Mouse (Mus musculus) heart, embryonic 13.5 days (tissue): ENCODE measurements at regions not wholly inside any gene's neighbourhood (a gene's known extent, or its start where the extent isn't known, plus 50 kb on each side); places are given as distances from the start of the nearest gene placed in this dataset.
"Not testable (repeated sequence)": the region's sequence is repeated elsewhere in the genome, so short reads cannot be mapped to it uniquely, and the experiment has no call there.

Experiments used
- ATAC-seq: fragments of 200-750 bp; cut with Nextera tagmentation; 2 replicates; pipeline ENCODE4 v1.8.0; 2017; ENCODE audit warnings: moderate TSS enrichment; ENCODE audit not compliant: insufficient number of reproducible peaks, low FRiP score, low TSS enrichment; ENCODE audit errors: extremely low read depth
- H3K27ac ChIP-seq: fragments of 300-500 bp; sonication (generic); replicated peaks from 2 replicates; pipeline ENCODE4 v1.5.1; 2015; ENCODE audit warnings: moderate library complexity, mild to moderate bottlenecking, inconsistent platforms
- H3K27me3 ChIP-seq: fragments of 300-500 bp; sonication (generic); replicated peaks from 2 replicates; pipeline ENCODE4 v1.6.1; 2015; ENCODE audit warnings: mild to moderate bottlenecking, inconsistent platforms
- H3K36me3 ChIP-seq: fragments of 300-500 bp; sonication (generic); 2 replicates; pipeline ENCODE4 v1.6.1; 2015; ENCODE audit warnings: mild to moderate bottlenecking, inconsistent platforms
- H3K4me1 ChIP-seq: fragments of 300-500 bp; sonication (generic); 2 replicates; pipeline ENCODE4 v1.6.1; 2015; ENCODE audit warnings: inconsistent platforms
- H3K4me2 ChIP-seq: fragments of 300-500 bp; sonication (generic); 2 replicates; pipeline ENCODE4 v1.6.1; 2015; ENCODE audit warnings: inconsistent platforms, mild to moderate bottlenecking, moderate library complexity
- H3K4me3 ChIP-seq: fragments of 300-500 bp; sonication (generic); 2 replicates; pipeline ENCODE4 v1.5.1; 2015; ENCODE audit warnings: moderate library complexity, mild to moderate bottlenecking, inconsistent platforms
- H3K9ac ChIP-seq: fragments of 300-500 bp; sonication (generic); 2 replicates; pipeline ENCODE4 v1.6.1; 2015; ENCODE audit warnings: inconsistent platforms, mild to moderate bottlenecking, moderate library complexity
- H3K9me3 ChIP-seq: fragments of 300-500 bp; sonication (generic); 2 replicates; pipeline ENCODE4 v1.6.1; 2016; ENCODE audit warnings: inconsistent platforms
- WGBS: fragments of 180-500 bp; shearing (Covaris S2); methylation state at CpG from one replicate; pipeline ENCODE4 v1.1.7; 2015; ENCODE audit warnings: mixed read lengths; 5-methylcytosine and 5-hydroxymethylcytosine counted together

GRCm38 (mm10) chr13:5920422-5920821 is 59.1 kb downstream of the Klf6 start:
- no peak overlapping the region for H3K4me3 ChIP-seq
- no peak overlapping the region for H3K4me2 ChIP-seq
- H3K4me1 ChIP-seq = no peaks in the 10 kb centered on the region
- H3K9me3 ChIP-seq = no peaks in the 10 kb centered on the region
- no peak overlapping the region for H3K9ac ChIP-seq
- no peak overlapping the region for H3K27ac ChIP-seq
- no peaks in the 10 kb centered on the region for H3K36me3 ChIP-seq
- ATAC-seq = no peak
- WGBS = 65% methylated on average over 3 of the region's 3 CpGs
- H3K27me3 ChIP-seq = no peaks in the 10 kb centered on the region

- 87% methylated on average over 2 of the region's 2 CpGs for WGBS
- H3K4me1 ChIP-seq = no peaks in the 10 kb centered on the region
- no peak for ATAC-seq
- no peak overlapping the region for H3K27ac ChIP-seq
- H3K36me3 ChIP-seq = no peaks in the 10 kb centered on the region
- no peak overlapping the region for H3K9ac ChIP-seq
- H3K4me3 ChIP-seq = no peak overlapping the region
- no peak overlapping the region for H3K4me2 ChIP-seq
- H3K9me3 ChIP-seq = no peaks in the 10 kb centered on the region
- no peaks in the 10 kb centered on the region for H3K27me3 ChIP-seq
These were observed 70.2 kb downstream of the Klf6 start for GRCm38 (mm10) chr13:5931433-5931832.

GRCm38 (mm10) chr13:5937436-5937835 is 76.2 kb downstream of the Klf6 start:
- H3K27ac ChIP-seq = no peak overlapping the region
- no peak overlapping the region for H3K9ac ChIP-seq
- H3K9me3 ChIP-seq = no peaks in the 10 kb centered on the region
- H3K4me2 ChIP-seq = no peak overlapping the region
- no peaks in the 10 kb centered on the region for H3K27me3 ChIP-seq
- WGBS = 52% methylated on average over 2 of the region's 2 CpGs
- H3K4me1 ChIP-seq = peaks cover 15% of the 10 kb centered on the region
- ATAC-seq = no peak
- H3K4me3 ChIP-seq = no peak overlapping the region
- H3K36me3 ChIP-seq = no peaks in the 10 kb centered on the region

- Histone ChIP-seq H3K36me3 (no peaks in the 10 kb centered on the region), H3K27me3 (no peaks in the 10 kb centered on the region), H3K9ac (no peak overlapping the region), H3K27ac (no peak overlapping the region), H3K4me2 (no peak overlapping the region), H3K4me3 (no peak overlapping the region), H3K4me1 (peaks cover 17% of the 10 kb centered on the region), H3K9me3 (no peaks in the 10 kb centered on the region)
- 81% methylated on average over 4 of the region's 4 CpGs for WGBS
- ATAC-seq = no peak
These were observed 76.7 kb downstream of the Klf6 start for GRCm38 (mm10) chr13:5937970-5938369.

GRCm38 (mm10) chr13:5939368-5939767 is 78.1 kb downstream of the Klf6 start:
- 30% methylated on average over 3 of the region's 3 CpGs for WGBS
- Histone ChIP-seq H3K9ac (no peak overlapping the region), H3K27me3 (no peaks in the 10 kb centered on the region), H3K27ac (no peak overlapping the region), H3K4me1 (peaks cover 17% of the 10 kb centered on the region), H3K36me3 (no peaks in the 10 kb centered on the region), H3K4me2 (no peak overlapping the region), H3K9me3 (no peaks in the 10 kb centered on the region), H3K4me3 (no peak overlapping the region)
- no peak for ATAC-seq

GRCm38 (mm10) chr13:5952863-5953262 is 91.6 kb downstream of the Klf6 start:
- H3K27me3 ChIP-seq = no peaks in the 10 kb centered on the region
- no peaks in the 10 kb centered on the region for H3K4me1 ChIP-seq
- H3K27ac ChIP-seq = no peak overlapping the region
- no peaks in the 10 kb centered on the region for H3K9me3 ChIP-seq
- WGBS = 64% methylated on average over 2 of the region's 2 CpGs
- H3K36me3 ChIP-seq = no peaks in the 10 kb centered on the region
- no peak overlapping the region for H3K4me2 ChIP-seq
- H3K4me3 ChIP-seq = no peak overlapping the region
- no peak overlapping the region for H3K9ac ChIP-seq
- ATAC-seq = no peak

GRCm38 (mm10) chr13:5955121-5955520 is 93.8 kb downstream of the Klf6 start:
- not testable (repeated sequence) for H3K36me3 ChIP-seq, H3K27me3 ChIP-seq, H3K4me3 ChIP-seq, H3K9me3 ChIP-seq, H3K27ac ChIP-seq, H3K9ac ChIP-seq, H3K4me1 ChIP-seq, ATAC-seq, H3K4me2 ChIP-seq

- H3K4me3 ChIP-seq = no peak overlapping the region
- no peak overlapping the region for H3K27ac ChIP-seq
- WGBS = 22% methylated on average over 1 of the region's 1 CpGs
- H3K27me3 ChIP-seq = no peaks in the 10 kb centered on the region
- H3K36me3 ChIP-seq = no peaks in the 10 kb centered on the region
- no peaks in the 10 kb centered on the region for H3K4me1 ChIP-seq
- no peak overlapping the region for H3K4me2 ChIP-seq
- no peak for ATAC-seq
- H3K9ac ChIP-seq = no peak overlapping the region
- H3K9me3 ChIP-seq = no peaks in the 10 kb centered on the region
These were observed 94.9 kb downstream of the Klf6 start for GRCm38 (mm10) chr13:5956145-5956544.

- Histone ChIP-seq H3K36me3 (no peaks in the 10 kb centered on the region), H3K27ac (no peak overlapping the region), H3K4me2 (no peak overlapping the region), H3K27me3 (no peaks in the 10 kb centered on the region), H3K9ac (no peak overlapping the region), H3K9me3 (no peaks in the 10 kb centered on the region), H3K4me1 (no peaks in the 10 kb centered on the region), H3K4me3 (no peak overlapping the region)
- ATAC-seq = no peak
- 80% methylated on average over 1 of the region's 1 CpGs for WGBS
These were observed 101.7 kb downstream of the Klf6 start for GRCm38 (mm10) chr13:5962947-5963346.

- no peak for ATAC-seq
- no peaks in the 10 kb centered on the region for H3K4me1 ChIP-seq
- no peak overlapping the region for H3K4me3 ChIP-seq
- WGBS = 87% methylated on average over 1 of the region's 1 CpGs
- no peak overlapping the region for H3K27ac ChIP-seq
- no peak overlapping the region for H3K4me2 ChIP-seq
- H3K27me3 ChIP-seq = no peaks in the 10 kb centered on the region
- H3K36me3 ChIP-seq = no peaks in the 10 kb centered on the region
- no peak overlapping the region for H3K9ac ChIP-seq
- no peaks in the 10 kb centered on the region for H3K9me3 ChIP-seq
These were observed 103.3 kb downstream of the Klf6 start for GRCm38 (mm10) chr13:5964626-5965025.

GRCm38 (mm10) chr13:5978615-5979014 is 117.3 kb downstream of the Klf6 start:
- no peaks in the 10 kb centered on the region for H3K9me3 ChIP-seq
- ATAC-seq = no peak
- H3K36me3 ChIP-seq = no peaks in the 10 kb centered on the region
- 65% methylated on average over 1 of the region's 1 CpGs for WGBS
- no peaks in the 10 kb centered on the region for H3K27me3 ChIP-seq
- H3K27ac ChIP-seq = no peak overlapping the region
- H3K4me3 ChIP-seq = no peak overlapping the region
- H3K9ac ChIP-seq = no peak overlapping the region
- H3K4me2 ChIP-seq = no peak overlapping the region
- H3K4me1 ChIP-seq = peaks cover 8% of the 10 kb centered on the region

- H3K4me3 ChIP-seq = no peak overlapping the region
- WGBS = 88% methylated on average over 2 of the region's 2 CpGs
- no peak for ATAC-seq
These were observed 126.2 kb downstream of the Klf6 start for GRCm38 (mm10) chr13:5987491-5987890.

GRCm38 (mm10) chr13:5988407-5988806 is 127.1 kb downstream of the Klf6 start:
- no peaks in the 10 kb centered on the region for H3K36me3 ChIP-seq
- no peaks in the 10 kb centered on the region for H3K9me3 ChIP-seq
- 76% methylated on average over 7 of the region's 7 CpGs for WGBS
- no peaks in the 10 kb centered on the region for H3K27me3 ChIP-seq
- H3K27ac ChIP-seq = no peak overlapping the region
- no peaks in the 10 kb centered on the region for H3K4me1 ChIP-seq
- no peak overlapping the region for H3K4me2 ChIP-seq
- no peak overlapping the region for H3K9ac ChIP-seq
- H3K4me3 ChIP-seq = no peak overlapping the region
- ATAC-seq = no peak

More at GRCm38 (mm10) chr13:5987491-5987890, 126.2 kb downstream of the Klf6 start:
- Histone ChIP-seq H3K4me2 (no peak overlapping the region), H3K27ac (no peak overlapping the region), H3K36me3 (no peaks in the 10 kb centered on the region), H3K9ac (no peak overlapping the region), H3K9me3 (no peaks in the 10 kb centered on the region), H3K4me1 (peaks cover 4% of the 10 kb centered on the region), H3K27me3 (no peaks in the 10 kb centered on the region)
